Mouse (Mus musculus) cerebellum, adult 11-12 months (tissue): Measurements from ENCODE around the gene Ppia.
A peak's percentile ranks its signal among the peaks of the same experiment; 100 is the strongest.
"Not testable (repeated sequence)": the region's sequence is repeated elsewhere in the genome, so short reads cannot be mapped to it uniquely, and the experiment has no call there.

Source experiments
- DNase-seq: peaks from one replicate; pipeline ENCODE4 v3.0.0; 2022

The Ppia gene

GRCm38 (mm10) chr11:6404699-6405566 lies 10.3 kb upstream of the Ppia start:
- DNase-seq, result no peak

- DNase-seq, result no peak
These were observed 9.6 kb upstream of the Ppia start for GRCm38 (mm10) chr11:6405591-6406081.

GRCm38 (mm10) chr11:6406251-6407161 lies 8.7 kb upstream of the Ppia start:
- peak; percentile 80 for DNase-seq

- no peak for DNase-seq
These were observed 8.1 kb upstream of the Ppia start for GRCm38 (mm10) chr11:6407162-6407621.

DNA sequence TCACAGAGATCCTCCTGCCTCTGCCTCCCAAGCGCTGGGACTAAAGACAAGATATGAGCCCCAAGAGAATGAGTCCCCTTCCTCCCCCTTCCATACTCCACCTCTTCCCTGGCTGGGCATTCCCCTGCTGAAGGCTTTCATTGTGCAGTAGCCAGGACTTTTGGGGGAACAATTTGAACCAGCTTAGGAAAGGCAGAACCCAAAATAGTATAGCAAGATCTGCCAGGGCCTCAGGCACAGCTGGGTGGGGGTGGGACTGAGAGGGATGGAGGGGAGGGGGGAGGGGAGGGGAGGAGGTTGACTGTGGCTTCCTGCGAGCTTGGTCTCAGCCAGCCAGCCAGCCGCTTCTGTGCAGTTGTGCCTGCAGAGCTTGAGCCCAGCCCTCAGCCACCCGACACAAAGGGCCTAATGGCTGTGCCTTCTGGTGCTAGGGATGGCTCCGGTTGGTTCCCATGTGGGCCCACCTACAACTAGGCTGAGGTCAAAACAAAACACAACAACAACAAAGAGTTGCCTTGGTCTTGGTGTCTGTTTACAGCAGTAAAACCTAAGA lies 5.1 kb upstream of the Ppia start:
- DNase-seq, result no peak

GRCm38 (mm10) chr11:6410755-6411154 lies 4.5 kb upstream of the Ppia start:
- DNase-seq, result not testable (repeated sequence)

GRCm38 (mm10) chr11:6411684-6412083 lies 3.6 kb upstream of the Ppia start:
- peak; percentile 78 for DNase-seq

- no peak for DNase-seq
These were observed 2.0 kb upstream of the Ppia start for GRCm38 (mm10) chr11:6413264-6413663.

DNA sequence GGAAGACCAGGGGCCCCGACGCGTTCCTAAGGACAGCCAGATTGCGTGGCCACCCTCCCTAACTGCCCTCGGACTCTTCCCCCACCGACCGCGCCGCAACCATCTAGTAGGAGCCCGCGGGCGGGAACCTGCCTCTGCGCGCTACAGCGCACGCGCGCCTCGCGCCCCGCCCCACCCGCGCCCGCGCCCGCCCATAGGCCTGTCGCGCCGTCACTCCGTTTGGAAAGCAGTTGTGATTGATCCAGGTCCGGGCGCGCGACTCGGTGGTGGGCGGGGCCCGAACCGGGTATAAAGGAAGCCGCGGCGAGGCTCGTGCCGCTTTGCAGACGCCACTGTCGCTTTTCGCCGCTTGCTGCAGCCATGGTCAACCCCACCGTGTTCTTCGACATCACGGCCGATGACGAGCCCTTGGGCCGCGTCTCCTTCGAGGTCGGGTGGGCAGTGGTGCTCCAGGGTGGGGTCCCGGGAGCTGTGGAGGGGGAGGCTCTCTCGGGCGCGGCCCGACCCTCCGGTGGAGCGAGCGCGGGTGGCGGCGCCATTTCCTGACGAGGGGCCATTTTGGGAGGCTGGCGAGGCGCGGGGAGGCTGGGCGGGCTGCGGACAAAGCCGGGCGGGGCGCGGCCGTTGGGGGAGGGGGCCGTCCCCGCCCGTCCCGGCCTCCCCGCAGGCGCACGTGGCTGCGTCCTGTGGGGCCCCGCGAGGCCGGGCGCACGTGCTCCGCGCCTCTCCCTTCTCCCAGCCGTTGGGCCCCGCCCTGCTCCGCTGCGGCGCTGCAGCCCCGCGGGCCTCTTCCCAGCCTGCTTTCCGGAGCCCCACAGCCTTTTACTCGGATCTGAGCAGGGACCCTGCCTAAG lies 535 bp downstream of the Ppia start:
- peak; percentile 98 for DNase-seq

DNA sequence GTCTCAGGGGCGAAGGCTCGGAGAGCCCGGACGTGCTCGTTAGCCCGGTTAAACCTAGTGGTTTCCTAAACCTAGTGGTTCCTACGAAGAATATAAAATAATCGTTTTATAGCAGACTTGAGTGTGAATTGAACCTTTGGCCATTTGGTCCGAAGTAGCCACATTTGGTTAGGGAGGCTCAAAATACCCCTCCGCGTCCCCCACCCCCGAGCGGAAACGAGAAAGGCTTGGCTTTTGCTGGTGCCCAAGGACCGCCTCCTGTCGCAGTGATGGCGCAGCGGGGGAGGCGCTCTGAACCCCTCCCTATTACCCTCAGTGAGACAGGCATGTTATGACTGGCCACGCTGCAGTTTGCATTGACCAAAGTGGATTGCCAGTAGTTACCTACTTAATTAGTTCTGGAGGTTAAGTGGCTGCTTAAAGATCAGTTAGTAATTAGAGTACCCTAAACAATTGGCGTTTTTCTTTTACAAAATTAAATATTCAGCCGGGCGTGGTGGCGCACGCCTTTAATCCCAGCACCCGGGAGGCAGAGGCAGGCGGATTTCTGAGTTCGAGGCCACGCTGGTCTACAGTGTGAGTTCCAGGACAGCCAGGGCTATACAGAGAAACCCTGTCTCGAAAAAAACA lies 1.3 kb downstream of the Ppia start:
- DNase-seq, result peak; percentile 87

- no peak for DNase-seq
These were observed 1.8 kb downstream of the Ppia start for GRCm38 (mm10) chr11:6417069-6417468.

- no peak for DNase-seq
These were observed 2.2 kb downstream of the Ppia start for GRCm38 (mm10) chr11:6417490-6417889.

DNA sequence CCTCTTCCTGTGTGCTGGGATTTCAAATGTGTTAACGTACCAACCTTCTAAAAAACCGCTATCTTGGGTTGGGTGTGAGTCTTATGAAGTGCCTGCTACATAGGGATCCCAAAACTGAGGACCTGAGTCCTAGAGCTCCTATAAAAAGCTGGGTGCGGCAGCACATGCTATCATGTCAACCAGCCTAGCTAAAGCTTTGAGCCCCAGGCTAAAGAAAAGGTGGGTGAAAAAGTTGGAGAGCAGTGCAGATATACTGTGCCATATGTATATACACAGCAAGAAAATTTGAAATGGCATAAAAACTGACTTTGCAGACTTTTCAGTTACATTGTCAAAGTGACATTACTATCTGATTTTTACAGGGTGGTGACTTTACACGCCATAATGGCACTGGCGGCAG lies 3.5 kb downstream of the Ppia start:
- DNase-seq, result no peak

GRCm38 (mm10) chr11:6419156-6419555 lies 3.9 kb downstream of the Ppia start:
- DNase-seq, result not testable (repeated sequence)

- no peak for DNase-seq
These were observed 5.0 kb downstream of the Ppia start for GRCm38 (mm10) chr11:6420283-6420703.

- no peak for DNase-seq
These were observed 5.6 kb downstream of the Ppia start for GRCm38 (mm10) chr11:6420722-6421350.

DNA sequence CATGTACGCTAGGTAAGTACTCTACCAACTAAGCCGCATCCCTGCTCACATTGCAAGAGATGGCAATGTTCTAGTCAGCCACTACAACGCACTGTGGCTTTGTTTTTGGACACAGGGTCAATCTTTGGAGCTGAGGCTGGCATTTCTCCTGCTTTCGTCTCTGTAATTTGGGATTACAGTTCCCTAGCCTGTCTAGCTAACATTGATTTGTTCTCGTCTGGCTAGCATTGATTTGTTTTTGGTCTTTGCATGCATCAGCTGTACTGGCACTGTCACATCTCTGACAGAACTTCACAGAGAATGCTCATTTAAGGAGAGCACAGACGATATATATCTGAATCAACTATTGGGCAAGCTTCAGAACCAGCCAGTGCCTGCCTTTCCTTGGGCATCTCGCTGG lies 14.9 kb downstream of the Ppia start:
- no peak for DNase-seq

DNA sequence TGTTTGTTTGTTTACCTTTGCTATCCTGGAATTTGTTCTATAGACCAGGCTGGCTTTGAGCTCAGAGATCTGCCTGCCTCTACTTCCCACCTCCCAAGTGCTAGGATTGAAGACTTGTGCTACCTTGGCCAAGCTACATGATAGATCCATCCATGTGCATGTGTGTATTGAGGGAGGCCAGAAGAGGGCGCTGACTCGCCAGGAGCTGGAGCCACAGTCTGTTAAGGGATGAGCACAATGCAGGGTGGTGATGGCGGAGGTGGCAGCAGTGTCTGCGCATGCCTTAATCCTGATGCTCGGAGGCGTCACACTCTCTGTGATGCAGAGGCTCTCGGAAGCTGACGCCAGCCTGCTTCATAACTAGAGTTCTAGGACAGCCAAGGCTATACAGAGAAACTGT lies 21.2 kb downstream of the Ppia start:
- DNase-seq, result no peak

DNA sequence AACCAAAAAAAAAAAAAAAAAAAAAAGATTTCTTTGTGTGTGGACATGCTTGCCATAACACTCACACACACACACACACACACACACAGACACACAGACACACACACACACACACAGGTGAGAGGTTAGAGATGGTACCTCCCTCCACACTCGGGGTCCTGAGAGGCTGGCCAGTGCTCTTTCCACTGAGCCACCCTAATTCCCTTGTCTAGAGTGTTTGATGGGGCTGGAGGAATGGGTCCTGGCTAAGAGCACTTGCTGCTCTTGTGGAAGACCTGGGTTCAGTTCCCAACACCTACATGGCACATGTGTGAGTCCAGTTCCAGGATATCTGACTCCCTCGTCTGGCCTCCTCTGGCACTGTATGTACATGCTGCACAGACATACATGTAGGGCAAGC lies 22.4 kb downstream of the Ppia start:
- no peak for DNase-seq

DNA sequence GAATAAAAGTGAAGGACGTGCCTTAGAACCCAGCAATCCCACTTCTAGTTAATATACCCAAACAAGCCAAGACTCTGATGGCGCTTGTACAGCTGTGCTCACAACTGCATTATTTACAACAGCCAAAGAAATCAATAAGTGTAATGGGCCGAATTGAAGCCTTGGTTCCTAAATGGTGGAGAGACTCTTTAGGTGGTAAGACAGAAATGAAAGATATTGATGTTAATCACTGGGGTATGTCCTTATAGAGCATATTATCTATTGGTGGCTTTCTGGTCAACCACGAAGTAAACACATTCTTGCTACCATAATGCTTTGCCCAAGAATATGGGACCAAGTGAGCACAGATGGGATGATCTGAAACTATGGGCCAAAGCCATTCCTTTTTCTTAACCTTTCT lies 24.9 kb downstream of the Ppia start:
- no peak for DNase-seq

DNA sequence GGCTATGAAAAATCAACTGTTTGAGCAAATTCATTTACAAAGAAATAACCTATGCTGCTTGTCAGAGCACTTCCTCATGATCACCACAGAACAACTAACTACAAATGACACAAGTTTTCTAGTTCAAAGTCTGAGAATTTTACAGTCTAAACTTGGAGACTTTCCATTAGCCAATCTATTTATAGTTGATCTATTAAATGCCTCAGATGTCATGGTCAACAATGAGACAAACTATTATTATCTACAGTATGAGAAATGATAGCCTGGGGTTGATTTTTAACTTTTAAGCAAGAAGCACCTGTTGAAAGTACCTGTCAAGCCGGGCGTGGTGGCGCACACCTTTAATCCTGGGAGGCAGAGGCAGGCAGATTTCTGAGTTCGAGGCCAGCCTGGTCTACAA lies 27.3 kb downstream of the Ppia start:
- no peak for DNase-seq
